Mouse (Mus musculus) lung, adult 2 months (tissue): ENCODE data around the gene Gp1ba.

ENCODE experiments used
- CTCF ChIP-seq: fragments of 200-500 bp; IDR thresholded peaks from 2 replicates; pipeline ENCODE4 v1.5.1; 2011; ENCODE audit warnings: mild to moderate bottlenecking, low read length, control low read depth; ENCODE audit not compliant: insufficient read depth
- POLR2A ChIP-seq: fragments of 200-500 bp; IDR thresholded peaks from 2 replicates; pipeline ENCODE4 v1.6.1; 2011; ENCODE audit warnings: low read depth, mild to moderate bottlenecking, control low read depth, low read length, borderline replicate concordance; ENCODE audit errors: extremely low read depth

- TF ChIP-seq POLR2A (no peak), CTCF (peak; percentile 72)
Measured at GRCm38 (mm10) chr11:70625473-70625872, 13.4 kb upstream of the Gp1ba start.
